Mouse (Mus musculus): Measurements from ENCODE around the gene Nkx2-3.

- TF ChIP-seq CTCF (IDR thresholded peaks at IDR 0.05; ENCODE audit: control insufficient read depth, insufficient read depth, insufficient replicate concordance, low read depth, low read length) (no peak), POLR2A (IDR thresholded peaks at IDR 0.05; ENCODE audit: control insufficient read depth, low read depth, low read length) (no peak)
Observed at GRCm38 (mm10) chr19:43612051-43612450, at the start of gene Nkx2-3.
